Mouse (Mus musculus) bone marrow, adult 2 months (tissue): ENCODE measurements at regions not wholly inside any gene's neighbourhood (a gene's known extent, or its start where the extent isn't known, plus 50 kb on each side); places are given as distances from the start of the nearest gene placed in this dataset.

Experiments
- CTCF ChIP-seq: fragments of 200-500 bp; IDR thresholded peaks from 2 replicates; pipeline ENCODE4 v1.5.1; 2011; ENCODE audit warnings: low read length, control low read depth; ENCODE audit not compliant: control insufficient read depth, insufficient read depth
- POLR2A ChIP-seq: fragments of 200-500 bp; IDR thresholded peaks from 2 replicates; pipeline ENCODE4 v1.6.1; 2011; ENCODE audit warnings: low read depth, mild to moderate bottlenecking, control low read depth, low read length, borderline replicate concordance; ENCODE audit not compliant: control insufficient read depth

DNA sequence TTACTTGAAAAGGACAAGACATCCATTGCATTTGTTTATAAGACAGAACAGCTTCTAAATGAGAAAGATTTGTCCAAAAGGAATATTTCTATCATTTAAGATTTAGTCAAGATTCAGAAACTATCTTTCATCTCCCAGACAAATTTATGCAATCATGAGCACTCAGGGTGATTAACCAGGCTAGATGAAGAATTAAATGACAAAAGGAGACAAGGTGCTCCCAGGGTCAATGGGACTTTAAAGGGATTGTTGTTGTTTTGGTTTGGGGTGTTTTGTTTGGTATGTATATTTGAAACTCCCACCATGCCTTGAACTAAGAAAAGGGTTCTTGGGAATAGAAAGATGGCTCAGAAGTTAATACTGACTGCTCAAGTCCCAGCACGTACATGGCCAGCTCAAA lies 522.6 kb upstream of the Tbl1xr1 start:
- no peak for TF ChIP-seq CTCF
- TF ChIP-seq POLR2A: no peak
